Mouse (Mus musculus) gastrocnemius, postnatal 14 days (tissue): ENCODE data around the gene Smim20. TPM values are rescaled to one million over a fixed set of nuclear protein-coding genes. Genes with fewer than 3 reads are reported as not detected.

Experiments
- DNase-seq: peaks from one replicate; pipeline ENCODE4 v3.0.0; 2021; ENCODE audit warnings: mixed read lengths
- intact Hi-C: fragments of 180-260 bp; cut with DNase I; formaldehyde crosslinking; loops from one replicate; pipeline ENCODE4 v1.15.1; 2025; ENCODE audit warnings: low total_unique reads
- long read RNA-seq, 2 experiments: library from polyadenylated mRNA; stranded (forward); transcript quantifications; one replicate each; pipeline ENCODE4 v2.0.0; 2021
- total RNA-seq, 2 experiments: library from RNA; stranded (reverse); gene quantifications; 2 replicates each; pipeline ENCODE4 v1.2.3; 2021

The Smim20 gene
- total RNA-seq: 10 to 100 TPM; 75.4 to 80.1 TPM
- long read RNA-seq, experiment 1, transcript Smim20-201 (3 exons, 922 nt): major isoform, 72 of 76 reads
- long read RNA-seq, experiment 1, partial matches to known transcripts: 0 of 76 reads
- long read RNA-seq, experiment 1, other reads (novel, unspliced or antisense): 2 of 76 reads
- long read RNA-seq, experiment 2, transcript Smim20-201 (3 exons, 922 nt): major isoform, 87 of 93 reads
- long read RNA-seq, experiment 2, partial matches to known transcripts: 0 of 93 reads
- long read RNA-seq, experiment 2, other reads (novel, unspliced or antisense): 5 of 93 reads

DNA sequence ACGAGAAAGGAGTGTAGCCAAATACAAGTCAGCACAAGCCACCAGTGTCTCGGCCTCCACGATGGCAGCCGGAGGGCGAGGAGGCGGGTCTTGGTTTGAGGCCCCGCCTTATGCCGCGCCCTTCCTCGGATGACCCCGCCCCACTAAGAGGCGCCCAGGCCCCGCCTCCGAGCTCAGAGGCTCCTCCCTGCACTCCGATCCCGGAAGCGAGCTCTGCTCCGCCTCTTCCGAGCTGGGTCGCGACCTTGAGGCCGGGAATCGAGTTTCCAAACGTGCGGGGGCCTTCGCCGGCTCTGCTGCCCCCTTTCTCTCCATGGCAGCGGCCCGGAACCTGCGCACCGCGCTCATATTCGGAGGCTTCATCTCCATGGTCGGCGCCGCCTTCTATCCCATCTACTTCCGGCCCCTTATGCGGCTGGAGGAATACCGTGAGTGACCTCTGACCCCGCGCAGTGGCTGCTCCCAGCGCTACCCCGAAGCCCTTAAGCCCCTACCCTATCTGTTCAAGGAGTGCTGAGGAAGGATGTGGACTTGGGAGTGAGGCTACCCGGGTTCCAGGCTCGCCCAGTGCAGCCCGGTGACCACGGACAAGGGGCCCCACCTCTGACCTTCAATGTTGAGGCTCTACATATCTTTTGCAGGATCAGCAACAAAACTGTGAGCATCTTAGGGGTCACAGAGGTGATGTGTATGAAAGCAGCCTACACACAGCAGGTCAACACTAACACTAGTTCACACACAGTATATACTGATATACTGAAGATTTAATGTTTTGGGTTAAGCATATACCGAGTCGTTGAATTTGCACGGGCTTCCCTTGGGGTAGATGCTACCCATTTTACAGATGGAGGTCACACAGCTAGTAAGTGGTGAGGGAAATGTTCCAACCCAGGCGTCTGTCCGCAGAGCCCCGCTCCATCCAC lies at the start of gene Smim20:
Gene Smim20 (plus strand): TSS at position 153 of the 923 bp plus-strand sequence.
- intact Hi-C loops: no loop called here
- DNase-seq: peak; percentile 90

DNA sequence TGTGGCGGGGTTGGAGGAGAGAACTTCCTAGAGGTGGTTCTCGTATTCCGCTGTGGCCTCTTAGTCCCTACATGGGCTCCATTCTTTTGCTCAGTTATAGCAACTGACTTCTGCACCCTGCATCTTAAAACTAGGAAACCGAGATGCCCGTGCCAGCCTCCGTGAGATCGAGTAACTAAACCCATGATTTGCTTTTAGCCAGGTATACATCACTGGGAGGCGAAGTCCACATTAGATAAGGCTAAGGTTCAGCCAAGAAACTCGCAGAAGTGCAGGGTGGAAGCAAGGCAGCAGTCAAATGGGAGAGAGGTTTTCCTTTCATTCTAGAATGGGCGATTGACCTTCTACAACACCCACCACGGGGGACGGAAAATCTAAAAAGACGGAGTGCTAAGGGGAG lies 41.4 kb upstream of the Smim20 start:
- intact Hi-C loops: no loop called here
- DNase-seq: no peak

DNA sequence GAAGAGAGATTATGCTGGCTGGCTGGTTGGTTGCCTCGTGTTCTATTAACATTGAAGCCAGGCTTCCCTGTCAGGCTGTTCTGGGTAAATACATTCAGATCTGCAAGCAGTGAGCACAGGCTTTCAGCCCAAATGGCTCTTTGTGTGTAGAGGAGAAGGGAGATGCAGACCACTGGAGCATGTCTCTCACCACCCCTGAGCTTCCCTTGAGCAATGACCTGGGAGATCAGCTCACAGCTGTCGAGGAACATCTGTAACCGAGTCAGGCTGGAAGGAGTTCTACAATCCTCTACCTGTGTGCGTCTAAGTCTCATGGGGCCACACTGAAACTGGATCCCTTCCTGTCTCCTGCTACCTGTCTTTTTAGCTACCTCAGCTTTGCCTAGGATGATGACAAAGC lies 36.3 kb upstream of the Smim20 start:
- no peak for DNase-seq
- intact Hi-C loops: no loop called here

DNA sequence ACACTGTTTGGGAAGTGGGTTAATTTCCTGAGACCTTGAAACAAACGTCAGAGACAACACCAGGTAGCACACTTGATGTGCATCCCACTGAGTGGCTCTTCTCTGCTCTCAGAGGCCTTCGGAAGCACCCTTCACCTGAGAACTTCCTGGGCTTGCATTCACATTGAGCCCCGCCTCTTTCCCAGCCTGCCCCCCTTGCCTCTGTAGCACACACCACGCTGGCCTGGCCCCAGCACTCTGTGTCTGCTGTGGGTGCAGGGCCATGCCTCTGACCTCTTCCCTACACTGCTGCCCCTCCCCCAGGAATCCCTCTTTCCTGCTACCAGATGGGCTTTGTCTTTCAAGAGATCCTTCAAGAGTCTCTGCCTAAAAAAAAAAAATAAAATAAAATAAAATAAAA lies 31.3 kb upstream of the Smim20 start:
- no peak for DNase-seq
- intact Hi-C loops: no loop called here

DNA sequence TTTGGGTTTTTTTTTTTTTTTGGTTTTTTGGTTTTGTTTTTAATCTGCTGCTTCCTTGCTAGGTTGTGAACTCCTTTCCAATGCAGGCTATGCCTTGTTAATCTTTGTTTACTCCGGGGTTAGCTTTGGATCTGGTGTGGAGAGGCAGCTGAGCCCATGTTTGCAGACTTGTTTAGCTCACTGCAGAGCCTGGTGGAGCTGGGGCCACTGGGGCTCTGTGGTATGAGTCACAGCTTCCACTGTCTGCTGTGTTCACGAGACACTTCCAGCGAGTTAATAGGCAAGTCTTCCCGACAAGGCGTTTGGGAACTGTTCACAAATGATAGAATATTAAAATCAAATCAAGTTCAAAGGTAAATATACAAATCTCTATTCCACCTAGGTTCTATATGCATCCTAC lies 30.7 kb upstream of the Smim20 start:
- DNase-seq: peak; percentile 35
- intact Hi-C loops: no loop called here

DNA sequence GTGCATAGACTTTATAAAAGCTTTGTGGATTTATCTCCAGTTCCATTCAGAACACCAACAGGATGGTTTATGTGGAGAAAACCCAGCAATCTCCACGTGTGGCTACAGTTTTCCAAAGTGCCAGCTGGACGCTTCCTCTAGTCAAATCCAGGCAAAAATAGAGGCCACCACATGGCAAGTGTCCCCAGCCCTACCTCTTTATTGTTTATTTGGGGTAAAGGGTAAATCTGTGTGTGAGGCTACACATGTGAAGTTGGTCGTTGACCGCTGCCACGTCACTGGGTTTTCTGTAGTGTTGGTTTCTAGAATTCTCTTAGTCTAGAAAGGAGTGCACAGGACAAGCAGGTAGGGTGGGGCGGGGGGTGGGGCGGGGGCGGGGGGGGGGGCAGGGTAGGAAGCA lies 30.1 kb upstream of the Smim20 start:
- DNase-seq: no peak
- intact Hi-C loops: no loop called here

DNA sequence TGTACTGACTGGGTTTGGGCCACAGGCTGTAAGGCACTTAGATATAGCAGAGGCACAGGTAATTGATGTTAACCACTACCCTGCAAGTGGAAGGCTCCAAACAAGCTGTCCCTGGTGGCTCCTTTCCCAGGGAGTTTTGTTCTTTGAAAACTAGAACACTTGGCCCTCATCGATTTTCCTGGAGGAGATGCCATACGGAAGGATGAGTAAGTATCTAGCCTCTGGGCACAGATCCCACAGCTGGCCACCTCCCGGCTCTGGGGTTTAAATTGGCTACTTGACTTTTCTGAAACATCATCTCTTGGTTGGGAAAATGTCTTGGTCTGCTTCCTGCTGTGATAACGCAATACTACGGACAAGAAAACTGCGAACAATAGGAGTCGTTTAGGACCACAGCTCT lies 28.1 kb upstream of the Smim20 start:
- peak; percentile 44 for DNase-seq
- intact Hi-C loops: no loop called here

DNA sequence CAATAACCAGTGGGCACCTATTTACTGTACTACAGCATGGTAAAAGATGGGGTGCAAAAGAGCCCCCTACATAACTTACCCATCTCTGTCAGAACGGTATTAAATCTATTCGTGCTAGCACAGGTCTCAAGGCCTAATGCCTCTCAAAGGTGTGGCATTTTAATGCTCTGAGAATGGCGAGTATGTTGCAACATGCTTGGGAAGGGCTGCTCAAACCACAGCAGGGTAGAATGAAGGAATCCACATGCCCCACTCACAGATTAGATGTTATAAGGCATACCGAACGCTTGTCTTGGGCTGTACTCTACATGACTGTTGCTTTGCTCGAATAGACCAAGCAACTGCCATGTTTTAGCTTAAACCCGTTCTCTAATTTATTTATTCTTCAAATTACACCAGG lies 27.7 kb upstream of the Smim20 start:
- intact Hi-C loops: no loop called here
- no peak for DNase-seq

DNA sequence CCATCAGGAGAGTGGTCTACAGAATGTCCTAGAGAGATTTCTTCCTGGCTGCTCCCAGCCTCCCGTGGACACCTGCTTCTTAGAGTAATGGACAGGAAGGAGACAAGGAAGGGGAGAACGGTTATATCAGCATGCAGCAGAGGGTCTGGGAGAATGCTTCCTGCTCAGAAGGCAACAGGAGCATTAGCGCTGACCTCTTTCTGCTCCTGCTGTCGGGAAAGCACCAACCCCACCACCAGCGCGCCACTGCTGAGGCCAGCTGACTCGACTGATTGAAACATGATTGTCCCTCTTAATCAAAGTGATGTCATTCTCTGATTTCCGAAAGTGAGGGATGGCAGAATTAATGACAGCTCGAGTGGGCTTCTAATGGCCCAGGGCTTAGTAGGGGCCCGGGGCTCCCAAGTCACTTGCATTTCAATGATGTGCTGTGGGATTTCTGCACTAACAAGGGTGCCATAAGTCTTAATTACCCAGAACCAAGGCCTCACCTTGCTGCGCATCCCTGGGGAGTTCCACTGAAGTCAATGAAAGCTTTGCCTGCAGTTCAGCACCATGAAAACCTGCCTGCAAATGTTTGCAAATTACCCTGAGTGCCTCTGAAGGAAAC lies 26.9 kb upstream of the Smim20 start:
- DNase-seq: no peak
- intact Hi-C loops: no loop called here

DNA sequence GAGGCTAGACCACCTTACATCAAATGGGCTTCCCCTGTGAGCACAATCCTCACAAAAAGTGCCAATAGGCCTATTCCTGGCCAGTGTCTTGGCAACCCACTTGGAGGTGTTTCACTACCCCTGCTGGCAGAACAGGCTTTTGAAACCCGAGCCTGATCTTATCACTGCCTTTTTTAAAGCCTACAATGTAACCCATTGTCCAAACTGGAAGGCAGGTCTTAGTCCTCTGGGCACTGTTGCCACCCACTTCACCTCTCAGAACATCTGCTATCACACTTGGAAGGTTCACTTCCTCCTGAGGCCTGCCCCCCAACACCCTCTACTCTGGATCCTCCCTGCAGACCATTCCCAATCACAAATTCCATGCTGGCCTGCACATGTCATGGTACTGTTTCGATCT lies 25.8 kb upstream of the Smim20 start:
- no peak for DNase-seq
- intact Hi-C loops: no loop called here

DNA sequence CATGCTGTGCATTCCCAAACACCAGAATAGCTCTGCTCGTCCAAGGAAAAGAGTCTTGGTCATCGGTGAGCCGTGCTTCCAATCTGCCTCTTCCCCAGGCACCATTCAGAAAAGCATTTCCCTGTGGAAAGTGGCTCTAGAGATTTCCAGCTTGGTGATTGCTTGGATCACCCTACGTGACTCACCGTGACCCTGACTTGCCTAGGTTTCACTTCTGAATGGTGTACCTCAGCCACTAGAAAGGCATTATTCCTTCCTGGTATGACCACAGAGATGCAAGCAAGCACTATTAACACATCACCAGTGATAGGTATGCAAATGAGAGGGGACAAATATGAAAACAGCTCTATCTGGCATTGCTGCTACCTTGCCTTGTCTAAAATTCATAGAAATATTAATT lies 24.9 kb upstream of the Smim20 start:
- DNase-seq: no peak
- intact Hi-C loops: no loop called here

DNA sequence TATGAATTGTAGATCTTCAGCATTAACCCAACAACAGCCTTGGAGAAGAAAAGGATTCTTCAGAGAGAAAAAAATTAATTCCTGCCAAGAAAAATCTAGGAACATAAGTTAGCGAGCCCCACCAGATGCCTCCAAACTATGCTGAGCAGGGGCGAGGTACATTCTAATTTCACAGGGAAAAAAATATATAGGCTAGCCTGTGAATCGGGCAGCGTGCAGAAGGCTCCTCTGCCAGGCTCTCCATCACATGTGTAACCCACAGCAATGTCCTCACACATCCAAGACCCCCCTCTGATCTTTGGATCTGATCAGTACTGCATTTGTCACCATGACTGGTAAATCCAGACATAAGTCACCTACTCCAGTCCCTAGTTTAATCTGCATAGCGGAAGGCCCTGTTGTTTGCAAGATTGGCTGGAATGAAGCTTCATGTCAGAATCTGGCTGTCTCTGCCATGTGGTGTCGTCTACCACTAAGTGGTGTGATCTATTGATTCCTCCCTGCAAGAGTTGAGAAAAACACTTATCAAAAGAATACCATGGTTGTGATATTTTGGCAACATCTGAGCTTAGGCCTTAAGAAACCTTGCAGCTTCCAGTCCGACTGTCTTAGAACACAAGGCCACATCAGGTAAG lies 23.9 kb upstream of the Smim20 start:
- intact Hi-C loops: no loop called here
- DNase-seq: no peak

DNA sequence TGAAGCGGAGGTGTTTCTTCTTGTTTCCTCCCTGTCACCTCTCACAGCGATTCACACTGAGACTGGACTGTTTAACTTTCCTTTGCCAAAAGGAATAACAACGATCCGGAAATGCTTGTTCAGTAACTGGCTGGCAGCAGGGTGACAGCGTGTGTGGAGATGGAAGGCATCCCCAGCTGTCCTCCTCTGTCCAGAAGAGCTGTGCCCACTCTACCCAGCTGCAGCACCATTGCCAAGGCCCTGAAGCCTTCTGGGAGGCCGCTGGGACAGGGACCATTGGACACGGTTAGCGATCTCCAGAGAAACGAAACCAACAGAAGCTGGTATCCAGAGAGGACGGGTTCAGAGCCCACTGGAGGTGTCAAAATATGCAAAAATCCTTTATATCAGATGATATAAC lies 22.9 kb upstream of the Smim20 start:
- DNase-seq: peak; percentile 61
- intact Hi-C loops: no loop called here

DNA sequence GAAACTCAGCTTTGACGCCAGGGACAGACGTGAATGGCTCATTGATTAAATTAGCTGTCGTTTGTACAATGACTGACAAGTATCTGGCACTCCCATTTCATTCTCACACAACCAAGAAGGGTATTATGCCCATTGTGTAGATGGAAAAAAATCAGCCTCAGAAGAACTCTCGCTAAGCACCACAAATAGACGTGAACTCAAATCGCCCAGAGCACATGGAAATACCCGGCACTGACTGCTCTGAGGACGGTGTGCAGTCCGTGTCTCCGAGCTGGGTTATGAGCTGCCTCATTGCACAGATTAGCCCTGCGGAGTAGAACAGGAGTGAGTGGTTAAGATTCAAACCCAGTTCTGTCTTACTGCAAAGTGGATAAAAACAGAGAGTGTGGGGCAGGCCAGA lies 18.4 kb upstream of the Smim20 start:
- intact Hi-C loops: no loop called here
- DNase-seq: no peak

DNA sequence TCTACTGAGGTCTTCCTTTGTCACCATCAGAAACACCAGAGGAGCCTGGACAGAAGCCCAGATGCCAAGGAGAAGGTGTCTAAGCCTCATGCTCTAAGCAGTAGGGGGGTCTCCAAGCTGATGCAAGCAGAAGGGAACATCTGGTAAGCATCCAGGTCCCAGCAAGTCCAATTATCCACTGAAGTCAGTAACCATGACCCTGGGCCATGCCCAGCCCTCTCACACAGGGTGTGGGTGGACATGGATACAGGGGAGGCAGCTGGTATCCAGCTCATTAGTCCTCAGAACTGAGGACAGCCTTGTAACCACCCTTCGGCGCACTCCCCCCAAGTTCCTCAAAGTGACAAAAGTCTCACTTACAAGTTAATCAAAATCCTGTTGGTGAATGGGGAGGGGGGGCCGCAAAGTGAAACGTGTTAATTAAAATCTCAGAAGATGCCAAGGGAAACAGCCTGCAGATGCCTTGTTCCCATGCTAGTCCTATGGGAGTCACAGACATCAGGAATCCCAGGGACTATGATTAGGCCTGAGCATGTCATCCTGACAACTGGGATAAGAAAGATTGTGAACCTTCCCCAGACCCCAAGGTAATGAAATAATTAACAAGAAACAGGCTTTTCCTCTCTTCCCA lies 17.3 kb upstream of the Smim20 start:
- intact Hi-C loops: no loop called here
- DNase-seq: no peak

DNA sequence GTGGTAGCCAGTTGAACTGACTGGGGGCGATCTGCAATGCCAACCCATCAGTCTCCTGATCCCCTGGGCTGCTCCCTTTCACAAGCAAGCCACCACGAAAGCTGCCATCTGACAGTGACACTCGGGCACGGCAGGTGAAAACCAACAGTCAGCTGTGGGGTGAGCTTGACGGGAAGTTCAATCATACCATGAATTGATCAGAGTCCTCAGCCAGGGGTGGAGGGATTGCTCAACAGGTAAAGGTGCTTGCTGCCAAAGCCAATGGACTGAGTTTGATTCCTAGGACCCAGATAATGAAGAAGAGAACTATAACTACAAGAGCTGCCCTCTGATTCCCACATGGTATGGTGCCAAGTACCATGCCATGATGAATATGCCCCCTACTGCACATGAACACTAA lies 12.7 kb upstream of the Smim20 start:
- intact Hi-C loops: no loop called here
- DNase-seq: no peak

DNA sequence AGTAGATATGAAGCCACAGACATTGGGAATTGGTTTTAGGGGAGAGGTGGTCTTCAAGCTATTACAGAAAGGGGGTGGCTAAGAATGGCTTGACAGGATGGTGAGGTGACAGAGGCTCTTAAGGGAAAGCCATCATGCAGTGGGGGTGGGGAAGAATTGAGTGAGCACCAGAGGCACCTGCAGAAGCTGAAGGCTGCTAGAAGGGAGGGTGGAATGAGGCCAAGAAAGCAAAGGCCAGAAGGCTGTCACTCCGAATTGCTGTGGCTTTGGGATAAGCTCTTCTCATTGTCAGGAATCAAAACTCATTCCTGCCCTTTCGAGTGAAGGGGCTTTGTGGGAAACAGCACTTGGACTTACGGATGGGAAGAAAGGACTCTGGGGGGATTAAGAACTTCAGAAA lies 12.1 kb upstream of the Smim20 start:
- DNase-seq: no peak
- intact Hi-C loops: no loop called here

DNA sequence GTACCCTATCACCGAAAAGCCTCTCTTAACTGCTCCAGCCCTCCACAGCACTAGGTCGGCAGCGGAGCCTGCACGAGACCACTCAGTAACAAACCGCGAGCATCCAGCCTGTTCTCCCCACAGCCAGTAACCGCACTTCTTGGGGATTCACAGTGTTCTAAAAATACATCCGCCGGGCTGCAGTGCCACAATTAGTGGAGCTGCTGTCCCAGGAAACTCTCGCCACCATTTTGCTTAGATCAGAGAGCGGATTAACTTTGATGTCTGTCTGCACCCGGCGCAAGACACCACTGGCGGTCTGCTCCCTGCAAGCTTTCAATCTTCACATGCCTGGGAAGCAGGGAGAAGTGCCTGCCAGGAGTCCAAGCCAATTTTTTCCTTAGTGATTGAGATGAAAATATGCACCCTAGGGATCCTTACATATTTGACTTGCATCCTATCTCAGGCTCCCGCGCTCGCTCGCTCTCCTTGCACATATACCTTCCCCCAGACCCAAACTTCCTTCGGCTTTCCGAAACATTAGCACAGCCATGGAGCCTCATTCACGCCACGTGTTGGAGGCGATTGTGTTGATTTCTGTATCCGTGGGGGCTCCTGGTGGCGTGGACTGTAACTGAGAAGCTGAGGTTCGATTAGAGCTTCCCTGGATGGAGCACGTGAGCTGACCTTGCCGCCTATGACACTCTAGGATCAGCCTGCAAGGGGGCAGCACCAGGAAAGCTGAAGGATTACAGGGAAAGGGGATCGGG lies 8.7 kb upstream of the Smim20 start:
- DNase-seq: no peak
- intact Hi-C loops: no loop called here

DNA sequence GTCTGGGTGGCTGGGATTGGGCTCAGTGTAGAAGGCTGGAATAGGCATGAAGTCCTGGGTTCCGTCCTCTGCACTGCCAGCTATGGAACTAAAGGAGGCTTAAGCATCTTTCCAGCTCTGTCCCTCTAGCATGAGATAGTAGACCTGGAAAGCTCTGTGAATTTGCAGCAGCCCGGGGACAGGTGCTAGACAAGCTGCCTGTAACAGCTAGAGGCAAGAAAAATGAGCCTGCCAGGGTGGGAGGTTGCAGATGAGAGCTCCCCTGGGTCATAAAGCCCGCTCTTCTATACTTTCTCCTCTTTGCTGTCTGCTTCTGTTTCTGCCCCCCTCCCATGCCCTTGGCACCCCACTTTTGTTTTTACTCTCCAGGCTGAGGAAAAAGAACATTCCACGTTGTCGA lies 7.0 kb upstream of the Smim20 start:
- intact Hi-C loops: no loop called here
- DNase-seq: peak; percentile 47
